Mouse (Mus musculus) left cerebral cortex, postnatal 4 days (tissue): ENCODE results near the gene Tcaf3. TPM values are rescaled to one million over a fixed set of nuclear protein-coding genes. Genes with fewer than 3 reads are reported as not detected.

Experiments used
- DNase-seq: peaks from one replicate; pipeline ENCODE4 v3.0.0-alpha.2; 2022
- intact Hi-C: fragments of 180-260 bp; cut with DNase I; formaldehyde crosslinking; loops from one replicate; pipeline ENCODE4 v1.15.1; 2025
- total RNA-seq, 2 experiments: library from RNA; stranded (reverse); gene quantifications; 2 replicates each; pipeline ENCODE4 v1.2.3; 2021

The Tcaf3 gene
- total RNA-seq, 2 experiments from 2014 or later, result not detected

DNA sequence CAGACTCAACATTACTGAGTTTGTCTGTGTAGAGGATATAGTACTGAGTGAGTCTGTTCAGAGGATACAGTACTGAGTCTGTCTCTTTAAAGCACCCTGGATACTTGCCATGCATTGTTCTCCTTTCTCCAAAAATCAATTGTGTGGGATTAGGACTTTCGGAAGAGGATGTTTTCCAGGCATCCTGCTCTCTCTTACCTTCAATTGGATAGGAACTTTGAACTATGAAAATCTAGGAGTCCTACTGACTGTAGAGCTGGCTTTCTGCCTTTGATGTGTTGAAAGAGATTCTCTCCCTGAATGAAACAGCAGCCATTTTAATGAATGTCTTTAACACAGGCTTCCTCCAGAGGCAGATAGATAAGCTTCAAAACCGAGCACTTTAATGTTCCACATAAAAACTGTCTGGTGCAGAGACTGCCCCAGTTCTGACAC lies 52.0 kb downstream of the Tcaf3 start:
- intact Hi-C loops, result no loop called here

DNA sequence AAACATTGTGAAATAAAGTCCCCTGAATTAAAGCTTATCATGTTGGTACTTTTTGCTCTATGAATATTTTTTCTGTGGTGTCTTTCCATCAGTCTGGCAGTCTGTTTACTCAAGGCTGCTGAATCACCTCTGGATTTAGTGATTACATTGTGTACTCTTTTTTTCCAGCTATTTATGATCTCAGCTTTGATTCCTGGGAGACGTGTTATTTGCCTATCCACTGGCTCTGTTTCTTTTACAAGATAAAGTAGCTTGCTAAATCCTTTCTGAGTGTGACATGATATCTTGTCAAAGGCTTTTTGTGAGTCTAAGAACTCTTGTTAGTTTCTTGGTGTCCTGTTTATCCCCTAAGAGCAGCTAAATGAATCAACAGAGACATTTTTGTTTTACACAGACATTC lies 52.6 kb downstream of the Tcaf3 start:
- no peak for DNase-seq
- intact Hi-C loops, result no loop called here

More for the DNA sequence above, 52.0 kb downstream of the Tcaf3 start:
- no peak for DNase-seq

DNA sequence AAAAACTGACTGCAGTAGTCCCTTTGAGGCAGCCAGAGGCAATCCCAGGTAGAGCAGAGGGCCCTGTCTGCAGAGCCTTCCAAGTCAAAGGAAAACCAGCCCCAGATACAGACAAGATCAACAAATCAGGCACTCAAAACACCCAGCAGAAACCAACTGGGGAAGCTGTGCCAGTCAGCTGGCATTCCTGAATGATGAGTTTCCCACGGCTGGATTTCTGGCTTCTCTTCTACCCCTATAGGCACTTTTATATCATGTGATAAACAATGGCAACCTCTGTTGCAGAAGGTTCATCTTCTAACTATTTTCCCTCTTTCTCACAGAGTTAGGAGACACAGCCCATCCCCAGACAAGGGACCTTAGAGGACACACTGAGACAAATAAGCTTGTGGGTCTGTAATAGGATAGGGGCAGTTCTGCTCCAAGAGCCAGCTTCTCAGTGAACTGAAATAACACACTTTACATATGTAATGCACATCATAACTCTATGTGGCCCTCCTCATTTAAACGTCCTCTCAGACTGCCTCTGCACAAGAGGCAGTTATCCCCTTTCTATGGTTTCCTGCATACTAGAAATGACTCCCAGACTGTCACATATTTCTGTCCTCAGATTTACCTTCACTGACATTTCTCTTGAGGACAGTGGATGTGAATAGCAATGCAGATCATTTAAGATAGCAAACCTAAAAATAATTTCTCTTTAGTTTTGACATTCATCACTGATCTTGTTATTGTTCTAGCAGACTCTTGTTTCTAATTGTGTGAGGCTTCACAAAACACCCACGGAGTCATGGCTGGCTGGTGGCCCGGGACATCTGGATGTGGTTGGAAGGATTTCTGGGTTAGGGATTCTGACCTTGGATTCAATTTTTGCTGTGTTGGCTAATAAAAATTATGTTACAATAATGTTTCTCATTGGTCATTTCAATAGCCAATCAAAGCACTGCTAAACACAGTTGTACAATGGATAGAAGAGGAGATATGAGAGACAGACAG lies 55.2 kb downstream of the Tcaf3 start:
- intact Hi-C loops, result no loop called here
- DNase-seq, result no peak

DNA sequence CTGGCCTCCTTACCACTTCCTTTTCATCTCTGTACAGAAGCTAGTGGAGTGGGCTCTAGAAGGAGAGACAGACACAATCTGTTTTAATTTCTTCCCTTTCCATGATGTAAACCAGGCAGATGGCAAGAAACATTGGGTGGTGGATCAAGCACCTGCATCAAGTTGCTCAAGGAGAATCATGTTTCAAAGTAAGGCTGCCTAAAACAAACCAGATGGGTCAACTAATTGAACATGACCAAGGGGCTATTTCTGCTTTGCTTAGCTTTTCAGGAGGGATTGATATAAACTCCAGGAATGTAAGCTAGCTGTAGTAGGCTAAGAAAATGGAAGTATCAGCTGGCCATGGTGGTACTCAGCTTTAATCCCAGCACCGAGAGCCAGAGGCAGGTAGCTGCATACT lies 56.8 kb downstream of the Tcaf3 start:
- DNase-seq, result no peak
- intact Hi-C loops, result no loop called here

DNA sequence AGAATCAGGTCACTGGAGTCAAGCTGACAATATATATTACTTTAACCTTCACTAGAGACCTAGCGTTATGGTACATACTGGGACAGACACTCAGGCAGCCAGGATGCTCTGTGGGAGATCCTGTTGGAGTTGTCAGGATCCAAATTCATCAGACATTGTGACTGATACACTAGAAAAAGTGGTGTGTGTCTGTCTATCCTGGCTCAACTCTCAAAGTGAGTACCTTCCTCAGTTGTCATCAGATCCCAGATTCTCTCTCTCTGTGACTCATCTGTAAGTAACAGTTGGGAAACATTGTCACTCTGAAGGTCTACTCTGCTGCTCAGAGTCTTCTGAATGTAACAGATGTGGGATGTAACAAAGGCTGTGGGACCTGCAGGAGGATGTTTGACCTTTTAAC lies 57.8 kb downstream of the Tcaf3 start:
- no peak for DNase-seq
- intact Hi-C loops, result no loop called here

Other genes starting within 250 kb of the Tcaf3 start
- 10 to 100 TPM; 43.9 to 49.8 TPM for gene Zyx, start 248.1 kb downstream of the Tcaf3 start, total RNA-seq
- under 1 TPM; 0.14 to 0.18 TPM for gene Epha1, start 224.4 kb downstream of the Tcaf3 start, total RNA-seq
- not detected for gene Tas2r143, start 197.5 kb downstream of the Tcaf3 start, total RNA-seq
- under 1 TPM in 1 of 2 experiments, not detected in 1; 0.36 TPM for gene Tas2r135, start 192.3 kb downstream of the Tcaf3 start, total RNA-seq
- gene Tas2r126, start 163.2 kb downstream of the Tcaf3 start, total RNA-seq, result not detected
- not detected for gene Olfr458, start 132.5 kb downstream of the Tcaf3 start, total RNA-seq
- not detected for gene Olfr457, start 121.4 kb downstream of the Tcaf3 start, total RNA-seq
- not detected for gene Olfr456, start 110.5 kb downstream of the Tcaf3 start, total RNA-seq
- gene Olfr455, start 50.1 kb downstream of the Tcaf3 start, total RNA-seq, result not detected
- 1 to 10 TPM; 2.2 to 2.4 TPM for gene Tcaf2, start 47.6 kb upstream of the Tcaf3 start, total RNA-seq
- gene Tcaf1, start 112.4 kb upstream of the Tcaf3 start, total RNA-seq, result 100 to 1,000 TPM; 270 to 290 TPM
- not detected for gene Olfr453, start 141.7 kb upstream of the Tcaf3 start, total RNA-seq
- gene Olfr38, start 158.7 kb upstream of the Tcaf3 start, total RNA-seq, result not detected
- gene Olfr452, start 187.4 kb upstream of the Tcaf3 start, total RNA-seq, result not detected
- gene Olfr450, start 214.2 kb upstream of the Tcaf3 start, total RNA-seq, result not detected
- gene Olfr449, start 236.7 kb upstream of the Tcaf3 start, total RNA-seq, result not detected